Mouse (Mus musculus) bone marrow macrophage, adult 2 months (primary cell): ENCODE data around the gene Faf1. TPM values are rescaled to one million over a fixed set of nuclear protein-coding genes. Genes with fewer than 3 reads are reported as not detected.
"Not testable (repeated sequence)": the region's sequence is repeated elsewhere in the genome, so short reads cannot be mapped to it uniquely, and the experiment has no call there.

ENCODE experiments used
- H3K27ac ChIP-seq: 2 replicates; pipeline ENCODE4 v1.5.1; 2012; ENCODE audit warnings: low read depth, low read length; ENCODE audit not compliant: insufficient read depth
- H3K4me1 ChIP-seq: 2 replicates; pipeline ENCODE4 v1.6.1; 2012; ENCODE audit warnings: low read length; ENCODE audit not compliant: control insufficient read depth, insufficient read depth
- H3K4me3 ChIP-seq: 2 replicates; pipeline ENCODE4 v1.5.1; 2012; ENCODE audit warnings: mild to moderate bottlenecking, low read length, moderate library complexity; ENCODE audit not compliant: insufficient read depth
- CTCF ChIP-seq: IDR thresholded peaks from 2 replicates; pipeline ENCODE4 v1.5.1; 2012; ENCODE audit warnings: low read depth, mild to moderate bottlenecking, low read length, moderate library complexity
- POLR2A ChIP-seq: IDR thresholded peaks from 2 replicates; pipeline ENCODE4 v1.6.1; 2012; ENCODE audit warnings: mild to moderate bottlenecking, low read depth, low read length, borderline replicate concordance
- polyA plus RNA-seq: library from polyadenylated mRNA; stranded (reverse); fragments of >200 nt; gene quantifications from 2 replicates; pipeline ENCODE4 v1.2.4, GENCODE M21; 2012; ENCODE audit not compliant: missing spikeins, insufficient read depth, insufficient read length

Faf1 gene
- polyA plus RNA-seq, 1 experiment, result 22.3 TPM

GRCm38 (mm10) chr4:109692674-109693073 lies 16.3 kb downstream of the Faf1 start:
- TF ChIP-seq CTCF, result no peak
- Histone ChIP-seq H3K4me3 (no peak overlapping the region), H3K27ac (no peak overlapping the region), H3K4me1 (peaks cover 4% of the 10 kb centered on the region)

GRCm38 (mm10) chr4:109700727-109701126 lies 24.3 kb downstream of the Faf1 start:
- H3K4me1 ChIP-seq, H3K4me3 ChIP-seq, H3K27ac ChIP-seq: not testable (repeated sequence)

GRCm38 (mm10) chr4:109703568-109703967 lies 27.2 kb downstream of the Faf1 start:
- Histone ChIP-seq H3K4me3 (no peak overlapping the region), H3K27ac (no peak overlapping the region), H3K4me1 (peaks cover 2% of the 10 kb centered on the region)
- TF ChIP-seq CTCF (no peak), POLR2A (no peak)

DNA sequence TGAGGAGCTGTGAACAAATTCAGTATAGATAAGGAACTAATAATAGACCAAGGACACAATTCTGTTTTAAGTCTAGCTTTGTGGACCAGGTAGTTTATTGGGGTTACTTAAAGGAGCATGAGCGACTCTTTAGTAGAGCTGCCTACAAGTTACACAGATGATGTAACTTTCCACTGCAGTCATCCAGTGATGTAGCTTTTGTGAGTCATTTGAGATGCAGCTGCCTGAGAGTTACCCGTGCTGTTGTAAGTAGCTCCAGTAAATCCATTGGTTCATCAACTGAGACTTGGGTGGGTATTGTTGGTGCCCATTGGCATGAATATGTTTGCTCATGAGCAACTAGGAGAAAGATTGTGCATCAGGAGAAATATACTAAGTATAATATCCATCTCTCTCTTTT lies 29.0 kb downstream of the Faf1 start:
- TF ChIP-seq POLR2A (no peak), CTCF (no peak)
- Histone ChIP-seq H3K4me3 (no peak overlapping the region), H3K4me1 (peaks cover 2% of the 10 kb centered on the region), H3K27ac (no peak overlapping the region)

DNA sequence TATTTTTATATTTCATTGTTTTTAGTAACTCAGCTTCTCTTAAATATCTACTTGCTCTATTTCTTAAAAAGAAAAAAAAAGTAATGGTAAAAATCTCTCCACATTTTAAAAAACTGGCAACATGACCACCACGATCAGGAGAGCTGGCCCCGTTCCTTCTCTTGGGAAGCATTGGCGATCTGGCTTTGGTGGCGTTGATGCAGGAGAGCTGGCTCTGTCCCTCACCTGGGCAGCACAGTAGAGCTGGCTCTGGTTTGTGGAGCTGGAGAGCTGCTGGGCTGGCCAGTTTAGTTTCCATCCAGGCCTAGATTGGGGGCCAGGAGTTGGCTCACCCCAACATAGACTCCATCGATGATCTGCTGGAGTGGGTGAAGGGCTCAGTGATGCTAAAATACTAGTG lies 42.9 kb downstream of the Faf1 start:
- TF ChIP-seq CTCF (no peak), POLR2A (no peak)

DNA sequence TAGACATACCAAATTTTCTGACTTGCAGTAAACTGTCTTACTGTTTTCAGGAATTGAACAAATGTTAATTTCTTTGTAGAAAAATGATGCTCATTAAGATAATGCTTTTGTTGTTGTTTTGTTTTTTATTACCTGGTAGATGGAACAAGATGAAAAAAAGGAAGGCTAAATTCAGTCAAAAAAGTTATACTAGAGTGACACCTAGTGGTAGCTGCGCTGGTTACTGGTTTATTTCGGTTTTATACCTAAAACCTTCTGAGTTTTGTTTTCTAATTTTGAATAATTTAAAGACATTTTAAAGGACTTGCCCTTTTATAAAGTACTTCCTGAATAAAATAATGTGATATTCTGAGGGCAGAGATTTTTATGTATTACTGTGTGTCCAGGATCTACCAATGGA lies 52.9 kb downstream of the Faf1 start:
- Histone ChIP-seq H3K4me3 (no peak overlapping the region), H3K4me1 (0 out of 2 replicates have a peak, but pooled peaks cover 2% of the 10 kb centered on the region), H3K27ac (no peak overlapping the region)
- TF ChIP-seq CTCF (no peak), POLR2A (no peak)

More for the DNA sequence above, 42.9 kb downstream of the Faf1 start:
- no peaks in the 10 kb centered on the region for H3K4me1 ChIP-seq
- no peak overlapping the region for H3K4me3 ChIP-seq
- no peak overlapping the region for H3K27ac ChIP-seq

DNA sequence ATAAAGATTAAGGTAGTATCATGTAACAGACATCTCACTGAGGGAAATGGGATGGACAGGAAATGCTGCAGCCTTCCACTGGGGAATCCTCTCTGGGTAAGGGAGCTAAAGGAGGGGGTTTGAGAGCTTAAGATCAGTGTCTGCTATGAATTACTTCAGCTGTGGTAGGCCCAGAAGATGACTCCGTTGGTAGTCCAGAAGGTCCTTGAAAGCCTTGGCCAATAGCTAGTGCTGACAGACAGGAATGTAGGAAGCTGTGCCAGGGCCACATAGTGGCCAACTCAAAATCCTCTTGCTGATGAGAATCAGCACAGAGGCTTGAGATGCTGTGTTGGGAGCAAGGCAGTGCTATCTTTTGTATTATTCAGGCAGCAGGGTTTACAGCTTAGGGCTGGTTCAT lies 59.4 kb downstream of the Faf1 start:
- 0 out of 2 replicates have a peak, but pooled peaks cover 2% of the 10 kb centered on the region for H3K4me1 ChIP-seq
- H3K27ac ChIP-seq, result no peak overlapping the region
- TF ChIP-seq CTCF (no peak), POLR2A (no peak)
- H3K4me3 ChIP-seq, result no peak overlapping the region

- no peaks in the 10 kb centered on the region for H3K4me1 ChIP-seq
- TF ChIP-seq POLR2A, result no peak
- no peak for TF ChIP-seq CTCF
- H3K27ac ChIP-seq, result no peak overlapping the region
- H3K4me3 ChIP-seq, result no peak overlapping the region
These were observed 67.6 kb downstream of the Faf1 start for GRCm38 (mm10) chr4:109743984-109744383.

- Histone ChIP-seq H3K4me3 (no peak overlapping the region), H3K4me1 (no peaks in the 10 kb centered on the region), H3K27ac (no peak overlapping the region)
- TF ChIP-seq CTCF (no peak), POLR2A (no peak)
These were observed 82.6 kb downstream of the Faf1 start for GRCm38 (mm10) chr4:109759031-109759430.

DNA sequence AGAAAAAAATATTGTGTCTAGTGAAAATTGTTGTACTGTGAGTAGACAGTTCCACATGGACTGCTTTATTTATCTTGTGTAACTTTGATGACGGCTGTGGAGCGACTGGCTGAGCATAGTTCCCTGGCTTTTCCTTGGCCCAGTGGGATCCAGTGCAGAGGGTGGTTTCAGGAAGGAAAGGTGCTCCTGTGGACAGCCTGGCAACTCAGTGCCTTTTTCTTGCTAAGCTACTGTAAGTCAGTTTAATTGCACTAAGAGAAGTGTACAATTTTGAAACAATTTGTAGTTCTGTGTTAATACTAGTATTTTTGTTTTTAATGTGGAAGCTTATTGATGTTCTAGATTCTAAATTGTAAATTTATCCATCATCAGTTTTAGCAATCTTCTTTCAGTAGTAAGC lies 83.5 kb downstream of the Faf1 start:
- Histone ChIP-seq H3K4me3 (no peak overlapping the region), H3K4me1 (no peaks in the 10 kb centered on the region), H3K27ac (no peak overlapping the region)
- TF ChIP-seq POLR2A, result no peak
- no peak for TF ChIP-seq CTCF

DNA sequence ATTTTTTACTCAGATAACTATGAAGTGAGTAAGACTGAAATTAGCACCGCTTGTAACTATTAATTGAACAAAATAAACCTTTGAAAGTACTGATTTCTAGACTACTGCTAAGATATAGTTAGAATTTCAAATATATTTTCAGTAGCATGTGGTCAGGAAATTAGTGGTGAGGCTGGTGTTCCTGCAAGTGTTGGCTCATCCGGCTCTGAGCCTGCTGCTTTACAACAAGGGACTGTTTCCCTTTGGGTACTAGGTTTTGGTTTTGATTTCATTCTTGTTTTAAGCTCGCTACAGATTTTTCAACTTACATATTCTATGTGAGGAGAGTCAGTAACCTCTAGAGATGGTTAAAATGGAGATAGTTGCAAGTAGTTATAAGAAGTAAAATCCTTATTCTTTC lies 84.1 kb downstream of the Faf1 start:
- TF ChIP-seq CTCF, result no peak
- no peak for TF ChIP-seq POLR2A
- Histone ChIP-seq H3K4me3 (no peak overlapping the region), H3K4me1 (no peaks in the 10 kb centered on the region), H3K27ac (no peak overlapping the region)
